Mouse (Mus musculus) erythroblast, embryonic 14.5 days (primary cell): ENCODE measurements around the gene Nmnat3.

Source experiments
- GATA1 ChIP-seq: IDR thresholded peaks from 2 replicates; pipeline ENCODE4 v1.6.1; 2012; ENCODE audit warnings: low read length, inconsistent platforms, mixed read lengths
- TAL1 ChIP-seq: IDR thresholded peaks from 3 replicates; pipeline ENCODE4 v1.6.1; 2012; ENCODE audit warnings: low read length, inconsistent platforms, mixed read lengths

DNA sequence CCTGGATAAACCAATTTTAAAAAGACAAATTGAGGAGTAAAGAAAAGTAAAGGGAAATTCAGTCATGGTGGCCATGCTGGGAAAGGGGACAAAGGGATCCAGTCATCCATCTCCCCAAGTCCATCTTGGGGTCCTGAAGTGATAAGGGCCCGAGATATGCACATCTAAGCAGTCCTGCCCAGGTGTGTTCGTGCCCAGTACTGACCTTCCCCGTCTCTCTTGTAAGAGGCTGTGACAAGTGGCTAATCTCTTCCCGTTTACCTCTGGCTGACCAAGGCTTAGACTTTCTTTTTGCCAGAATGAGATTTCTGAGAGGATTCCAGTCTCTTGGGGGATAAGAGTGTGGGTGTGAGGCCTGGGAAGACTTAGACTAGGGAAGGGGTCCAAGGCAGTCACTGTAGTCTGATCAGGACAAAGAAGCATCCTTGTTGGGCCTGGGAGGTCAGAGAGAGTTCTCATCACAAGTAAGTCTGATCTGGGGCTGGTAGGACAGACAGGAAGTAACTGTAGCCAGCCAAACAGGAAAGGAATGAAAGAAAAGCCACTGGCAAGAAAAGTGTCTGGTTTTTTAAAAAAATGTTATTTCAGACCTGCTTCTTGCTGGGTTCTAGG lies 140.8 kb downstream of the Nmnat3 start:
- no peak for TF ChIP-seq GATA1
- no peak for TF ChIP-seq TAL1
